Comparison of ENCODE assay signal across 11 mouse cellular contexts in the genomic region with DNA sequence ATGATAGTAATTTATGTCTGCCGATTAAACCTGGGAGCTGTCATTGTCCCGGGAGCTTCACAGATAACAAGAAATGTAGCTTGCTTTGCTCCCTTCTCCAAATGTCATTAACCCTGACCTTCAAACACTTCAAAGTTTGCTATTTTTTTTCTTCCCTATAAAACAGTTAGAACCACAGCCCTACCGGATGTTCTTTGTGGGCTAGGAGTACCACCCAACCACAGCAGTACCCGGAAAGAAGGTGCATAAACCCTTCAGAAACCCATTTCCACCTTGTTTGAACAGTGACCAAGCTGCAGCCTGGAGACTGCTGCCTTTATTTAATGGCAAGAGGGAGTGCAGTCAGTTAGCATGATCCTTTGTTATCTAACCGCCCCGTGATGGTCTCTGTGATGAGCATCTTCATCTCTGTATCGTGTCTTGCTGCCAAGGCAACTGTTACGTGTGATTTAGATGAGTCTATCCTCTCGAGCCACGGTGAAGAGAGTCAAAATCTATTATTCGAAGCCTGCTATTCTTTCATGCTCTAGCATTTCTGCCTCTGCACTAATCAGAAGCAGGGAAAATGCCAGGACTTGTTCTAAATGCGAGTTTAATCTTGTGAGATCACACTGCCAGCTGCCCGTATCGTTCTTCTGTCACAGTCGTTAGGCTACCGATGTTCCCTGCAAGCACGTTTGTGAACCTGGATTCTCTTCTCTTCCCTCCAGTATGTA.
A peak's percentile ranks its signal among the peaks of the same experiment; 100 is the strongest.
DNase-seq lines count a peak whose midpoint lies in the region; ATAC-seq lines count a peak whose summit lies in the region.
"Had no signal": no experiment of that assay in that cellular context is flagged by ENCODE, and none has a peak within 500 bp of the region (broad histone marks: within the 10 kb centered on the region; RNA-seq: fewer than 3 reads in every experiment).

No protein-coding gene starts in this region.

- H3K4me3 ChIP-seq in hindbrain, embryonic 12.5 days, result no peak overlapping the region
- no peak overlapping the region for H3K4me3 ChIP-seq in hindbrain, embryonic 11.5 days (ENCODE audit: low read depth, low read length)
- H3K4me3 ChIP-seq: stomach, embryonic 15.5 days had no signal

- no peaks in the 10 kb centered on the region for H3K27me3 ChIP-seq in hindbrain, embryonic 12.5 days
- H3K27me3 ChIP-seq in hindbrain, embryonic 11.5 days (ENCODE audit: control insufficient read depth, insufficient read depth, low read length), result no peaks in the 10 kb centered on the region
- H3K27me3 ChIP-seq: stomach, embryonic 15.5 days had no signal

- H3K4me1 ChIP-seq in hindbrain, embryonic 12.5 days, result peaks cover 11% of the 10 kb centered on the region
- no peaks in the 10 kb centered on the region for H3K4me1 ChIP-seq in hindbrain, embryonic 11.5 days (replicated peaks; ENCODE audit: control insufficient read depth, insufficient read depth, low read length)
- H3K4me1 ChIP-seq: stomach, embryonic 15.5 days had no signal

- DNase-seq in hindbrain, embryonic 11.5 days (ENCODE audit: low spot score), result no peak
- peak; percentile 53 to 72 for DNase-seq in CD8-positive naive resting alpha-beta T cell, adult 2 months (ENCODE audit: low read depth in 2 of 2, low spot score in 2 of 2)
- DNase-seq in naive thymus-derived CD4-positive, alpha-beta T cell, adult 2 months (ENCODE audit: low read depth), result peak; percentile 79
- no peak for DNase-seq in heart, adult 11 months
- no peak for DNase-seq in cerebellum, adult 9-11 months
- no peak for DNase-seq in testis, postnatal 14 days (ENCODE audit: low spot score)
- DNase-seq: cerebellum, adult 8-10 months; lung, embryonic 14.5 days had no signal

- no peak for ATAC-seq in hindbrain, embryonic 12.5 days (ENCODE audit: low FRiP score)
- no peak for ATAC-seq in hindbrain, embryonic 11.5 days (ENCODE audit: low FRiP score)
- ATAC-seq in hematopoietic stem cell, adult 5-6 weeks (replicated peaks in 1 of 2; ENCODE audit: insufficient read depth in 1 of 2, low FRiP score in 2 of 2, low TSS enrichment in 1 of 2, low read depth in 1 of 2, poor library complexity in 2 of 2, severe bottlenecking in 2 of 2), result peak; percentile 55 to 63; a peak in 3 of 4 replicates

- 0 out of 2 replicates have a peak overlapping the region, but pooled peaks have one; percentile 23 for H3K27ac ChIP-seq in hindbrain, embryonic 12.5 days
- H3K27ac ChIP-seq in hindbrain, embryonic 11.5 days (ENCODE audit: low read depth, low read length), result no peak overlapping the region
- H3K27ac ChIP-seq: stomach, embryonic 15.5 days had no signal

- H3K9me3 ChIP-seq in hindbrain, embryonic 12.5 days (replicated peaks), result no peaks in the 10 kb centered on the region
- no peaks in the 10 kb centered on the region for H3K9me3 ChIP-seq in hindbrain, embryonic 11.5 days (ENCODE audit: control insufficient read depth, low read length)
- H3K9me3 ChIP-seq: stomach, embryonic 15.5 days had no signal

- WGBS in hindbrain, embryonic 12.5 days, result 75% methylated on average over 17 of the region's 17 CpGs
- 86% methylated on average over 17 of the region's 17 CpGs for WGBS in hindbrain, embryonic 11.5 days

- H3K4me2 ChIP-seq in hindbrain, embryonic 12.5 days (replicated peaks), result no peak overlapping the region
- no peak overlapping the region for H3K4me2 ChIP-seq in hindbrain, embryonic 11.5 days (replicated peaks; ENCODE audit: low read depth, low read length)
- H3K4me2 ChIP-seq: lung, embryonic 14.5 days; stomach, embryonic 15.5 days had no signal

- H3K36me3 ChIP-seq in hindbrain, embryonic 12.5 days, result no peaks in the 10 kb centered on the region
- H3K36me3 ChIP-seq in hindbrain, embryonic 11.5 days (ENCODE audit: control insufficient read depth, insufficient read depth, low read length), result no peaks in the 10 kb centered on the region
- H3K36me3 ChIP-seq: stomach, embryonic 15.5 days had no signal

- no peak overlapping the region for H3K9ac ChIP-seq in hindbrain, embryonic 12.5 days
- H3K9ac ChIP-seq in hindbrain, embryonic 11.5 days (ENCODE audit: low read depth, low read length), result no peak overlapping the region
- H3K9ac ChIP-seq: lung, embryonic 14.5 days; stomach, embryonic 15.5 days had no signal

Comparison
In these comparisons a context has a peak if more than half of its experiments do, and no peak if none do; other contexts are left out.
1. ATAC-seq: peak in hematopoietic stem cell, adult 5-6 weeks (2 of 2); none in hindbrain, embryonic 12.5 days (single experiment) and hindbrain, embryonic 11.5 days (single experiment).
2. DNase-seq: peak in CD8-positive naive resting alpha-beta T cell, adult 2 months (2 of 2) and naive thymus-derived CD4-positive, alpha-beta T cell, adult 2 months (single experiment); none in hindbrain, embryonic 11.5 days (single experiment), heart, adult 11 months (single experiment), cerebellum, adult 9-11 months (single experiment) and testis, postnatal 14 days (single experiment).